Mouse (Mus musculus) stomach, postnatal 0 days (tissue): ENCODE data around the gene Lrg1. TPM values are rescaled to one million over a fixed set of nuclear protein-coding genes. Genes with fewer than 3 reads are reported as not detected.

Experiments used
- ATAC-seq: fragments of 200-750 bp; cut with Nextera tagmentation; 2 replicates; pipeline ENCODE4 v1.8.0; 2017; ENCODE audit not compliant: low FRiP score, low TSS enrichment
- DNase-seq: peaks from one replicate; pipeline ENCODE4 v3.0.0-alpha.2; 2016; ENCODE audit warnings: low spot score
- H3K27ac ChIP-seq: fragments of 300-500 bp; sonication (generic); replicated peaks from 2 replicates; pipeline ENCODE4 v1.5.1; 2014; ENCODE audit warnings: mild to moderate bottlenecking, control low read depth
- H3K27me3 ChIP-seq: fragments of 300-500 bp; sonication (generic); 2 replicates; pipeline ENCODE4 v1.6.1; 2014; ENCODE audit warnings: low read length; ENCODE audit not compliant: control insufficient read depth, insufficient read depth
- H3K36me3 ChIP-seq: fragments of 300-500 bp; sonication (generic); 2 replicates; pipeline ENCODE4 v1.6.1; 2014; ENCODE audit warnings: low read length, mixed read lengths; ENCODE audit not compliant: control insufficient read depth, insufficient read depth
- H3K4me1 ChIP-seq: fragments of 300-500 bp; sonication (generic); replicated peaks from 2 replicates; pipeline ENCODE4 v1.6.1; 2014; ENCODE audit warnings: antibody characterized with exemption; ENCODE audit not compliant: control insufficient read depth, insufficient read depth
- H3K4me2 ChIP-seq: fragments of 300-500 bp; sonication (generic); replicated peaks from 2 replicates; pipeline ENCODE4 v1.6.1; 2014; ENCODE audit warnings: low read depth, mild to moderate bottlenecking, control low read depth, moderate library complexity
- H3K4me3 ChIP-seq: fragments of 300-500 bp; sonication (generic); 2 replicates; pipeline ENCODE4 v1.5.1; 2014; ENCODE audit warnings: low read depth, low read length, control low read depth
- H3K9ac ChIP-seq: fragments of 300-500 bp; sonication (generic); 2 replicates; pipeline ENCODE4 v1.6.1; 2014; ENCODE audit warnings: mild to moderate bottlenecking, low read length, control low read depth, mixed read lengths
- H3K9me3 ChIP-seq: fragments of 300-500 bp; sonication (generic); 2 replicates; pipeline ENCODE4 v1.6.1; 2016; ENCODE audit warnings: low read length; ENCODE audit not compliant: control insufficient read depth
- CTCF ChIP-seq: IDR thresholded peaks from 2 replicates; pipeline ENCODE4 v1.5.1; 2016; ENCODE audit warnings: antibody characterized with exemption, low read depth, mild to moderate bottlenecking, moderate library complexity
- EP300 ChIP-seq: optimal IDR thresholded peaks from 2 replicates; pipeline ENCODE3; 2016; ENCODE audit warnings: antibody characterized with exemption
- WGBS: fragments of 180-500 bp; shearing (Covaris S2); extraction: QIAGEN DNeasy Blood & Tissue Kit; methylation state at CpG from one replicate; pipeline ENCODE4 v1.1.7; 2014; 5-methylcytosine and 5-hydroxymethylcytosine counted together
- polyA plus RNA-seq: library from polyadenylated mRNA; unstranded; fragments of >200 nt; fragmentation: Nextera tagmentation; extraction: Ambion mirVana; gene quantifications from 2 replicates; pipeline ENCODE4 v1.2.1, GENCODE M21; 2015

Gene Lrg1
- polyA plus RNA-seq, 1 experiment from 2014 or later, result 1.2 TPM

- Histone ChIP-seq H3K9ac (peak overlapping the region; percentile 8; the same call in 1 of the 2 replicates), H3K4me2 (peak overlapping the region; percentile 27), H3K27ac (no peak overlapping the region), H3K4me3 (no peak overlapping the region), H3K4me1 (no peaks in the 10 kb centered on the region), H3K36me3 (no peaks in the 10 kb centered on the region), H3K9me3 (no peaks in the 10 kb centered on the region), H3K27me3 (no peaks in the 10 kb centered on the region; the same call in 1 of the 2 replicates)
- 4% methylated on average over 26 of the region's 30 CpGs for WGBS
- ATAC-seq (0 out of 2 replicates have a peak, but pooled peaks have one; percentile 19), DNase-seq (no peak)
- TF ChIP-seq EP300 (no peak), CTCF (no peak)
These were observed 27.2 kb upstream of the Lrg1 start for GRCm38 (mm10) chr17:56148790-56149618.

DNA sequence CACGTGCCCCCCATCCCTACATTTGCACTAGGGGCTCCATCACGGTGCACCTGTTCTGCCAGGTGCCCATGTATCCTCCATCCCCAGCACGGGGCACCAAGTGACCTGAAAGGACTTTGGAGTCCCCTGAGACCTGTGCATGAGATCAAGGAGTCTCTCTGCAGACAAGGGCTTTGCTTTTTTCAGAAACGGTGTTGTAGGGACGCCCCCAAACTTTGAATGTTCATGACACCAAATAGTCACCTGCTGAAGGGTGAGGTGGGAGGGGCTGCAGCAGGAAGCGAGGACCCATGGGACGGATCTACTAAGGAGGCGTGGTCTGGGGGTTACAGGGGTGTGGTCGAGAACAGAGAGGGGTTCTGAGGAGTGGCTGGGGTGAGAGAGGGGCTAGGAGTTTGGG is 26.5 kb upstream of the Lrg1 start:
- 22% methylated on average over 9 of the region's 9 CpGs for WGBS
- Histone ChIP-seq H3K9ac (no peak overlapping the region), H3K4me3 (no peak overlapping the region), H3K4me2 (no peak overlapping the region), H3K9me3 (no peaks in the 10 kb centered on the region), H3K4me1 (no peaks in the 10 kb centered on the region), H3K27me3 (no peaks in the 10 kb centered on the region; the same call in 1 of the 2 replicates), H3K27ac (no peak overlapping the region), H3K36me3 (no peaks in the 10 kb centered on the region)
- ATAC-seq, result no peak
- DNase-seq, result no peak
- TF ChIP-seq CTCF (no peak), EP300 (no peak)

GRCm38 (mm10) chr17:56147420-56147819 is 25.6 kb upstream of the Lrg1 start:
- no peaks in the 10 kb centered on the region for H3K4me1 ChIP-seq
- no peak overlapping the region for H3K4me3 ChIP-seq
- H3K27ac ChIP-seq, result no peak overlapping the region
- ATAC-seq (no peak), DNase-seq (no peak)
- no peak overlapping the region for H3K9ac ChIP-seq
- no peaks in the 10 kb centered on the region for H3K9me3 ChIP-seq
- WGBS, result 54% methylated on average over 12 of the region's 12 CpGs
- TF ChIP-seq EP300 (no peak), CTCF (no peak)
- H3K27me3 ChIP-seq, result no peaks in the 10 kb centered on the region; the same call in 1 of the 2 replicates
- no peak overlapping the region for H3K4me2 ChIP-seq
- no peaks in the 10 kb centered on the region for H3K36me3 ChIP-seq

DNA sequence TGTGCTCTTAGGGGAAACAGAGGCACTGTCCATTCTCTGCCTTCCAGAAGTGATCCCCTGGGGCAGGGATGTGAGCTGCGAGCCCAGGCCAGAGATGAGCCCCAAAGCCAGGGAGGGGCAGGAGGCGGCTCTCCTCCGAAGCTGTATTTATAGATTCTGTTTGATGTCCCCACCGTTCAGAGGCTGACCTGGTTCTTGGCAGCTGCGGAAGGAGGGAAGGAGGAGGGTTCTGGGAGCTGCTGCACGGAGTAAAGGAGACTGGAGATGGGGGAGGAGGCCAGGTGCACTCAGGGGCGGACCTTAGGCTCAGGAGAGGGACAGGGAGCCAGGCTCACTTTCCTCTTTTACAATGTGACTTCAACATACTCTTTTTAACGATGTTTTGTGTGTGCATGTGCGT is 24.3 kb upstream of the Lrg1 start:
- no peak overlapping the region for H3K4me3 ChIP-seq
- 14% methylated on average over 9 of the region's 9 CpGs for WGBS
- ATAC-seq (no peak), DNase-seq (no peak)
- H3K4me2 ChIP-seq, result no peak overlapping the region
- no peaks in the 10 kb centered on the region for H3K9me3 ChIP-seq
- TF ChIP-seq CTCF (no peak), EP300 (no peak)
- no peaks in the 10 kb centered on the region for H3K36me3 ChIP-seq
- no peak overlapping the region for H3K9ac ChIP-seq
- no peak overlapping the region for H3K27ac ChIP-seq
- H3K27me3 ChIP-seq, result peaks cover 2% of the 10 kb centered on the region; the same call in 1 of the 2 replicates
- 0 out of 2 replicates have a peak, but pooled peaks cover 3% of the 10 kb centered on the region for H3K4me1 ChIP-seq

DNA sequence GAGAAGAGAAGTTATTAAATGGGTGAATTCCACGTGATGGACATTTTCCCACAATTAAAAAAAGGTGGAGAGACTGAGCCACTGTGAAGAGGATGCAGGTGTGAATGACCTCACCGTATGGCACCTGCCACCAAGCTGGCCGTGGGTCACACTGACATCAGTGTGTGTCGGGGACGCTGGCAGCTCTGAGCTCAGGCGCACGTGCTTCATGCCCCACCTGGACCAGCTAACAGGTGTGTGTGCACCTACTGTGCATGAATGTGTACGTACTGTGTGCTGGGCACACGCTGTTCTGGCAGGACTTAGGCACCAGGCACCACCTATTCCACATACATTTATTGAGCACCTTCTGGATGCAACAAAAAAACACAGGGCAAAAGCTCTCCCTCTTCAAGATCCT is 22.7 kb upstream of the Lrg1 start:
- 0 out of 2 replicates have a peak, but pooled peaks cover 4% of the 10 kb centered on the region for H3K4me1 ChIP-seq
- TF ChIP-seq CTCF (no peak), EP300 (no peak)
- ATAC-seq (no peak), DNase-seq (no peak)
- H3K27me3 ChIP-seq, result peaks cover 2% of the 10 kb centered on the region; the same call in 1 of the 2 replicates
- no peak overlapping the region for H3K9ac ChIP-seq
- H3K4me3 ChIP-seq, result no peak overlapping the region
- no peaks in the 10 kb centered on the region for H3K9me3 ChIP-seq
- no peak overlapping the region for H3K4me2 ChIP-seq
- no peaks in the 10 kb centered on the region for H3K36me3 ChIP-seq
- WGBS, result 71% methylated on average over 9 of the region's 9 CpGs
- no peak overlapping the region for H3K27ac ChIP-seq
